Mouse (Mus musculus): ENCODE results near the gene Pigk.

The Pigk gene

GRCm38 (mm10) chr3:152728238-152728637 lies 14.3 kb downstream of the Pigk start:
- no peak for DNase-seq (ENCODE audit: low read depth, low spot score)

- no peak for DNase-seq (ENCODE audit: low read depth, low spot score)
These were observed 19.1 kb downstream of the Pigk start for GRCm38 (mm10) chr3:152733011-152733410.

- no peak for DNase-seq (ENCODE audit: low read depth, low spot score)
These were observed 19.6 kb downstream of the Pigk start for GRCm38 (mm10) chr3:152733513-152733912.

- DNase-seq (ENCODE audit: low read depth, low spot score): no peak
These were observed 20.2 kb downstream of the Pigk start for GRCm38 (mm10) chr3:152734100-152734499.

- DNase-seq (ENCODE audit: low read depth, low spot score): no peak
These were observed 21.8 kb downstream of the Pigk start for GRCm38 (mm10) chr3:152735601-152736250.

GRCm38 (mm10) chr3:152744301-152744700 lies 30.4 kb downstream of the Pigk start:
- DNase-seq (ENCODE audit: low read depth, low spot score): no peak

GRCm38 (mm10) chr3:152745611-152746010 lies 31.7 kb downstream of the Pigk start:
- no peak for DNase-seq (ENCODE audit: low read depth, low spot score)

GRCm38 (mm10) chr3:152749461-152749871 lies 35.6 kb downstream of the Pigk start:
- DNase-seq (ENCODE audit: low read depth, low spot score): peak; percentile 78

GRCm38 (mm10) chr3:152749881-152750280 lies 36.0 kb downstream of the Pigk start:
- DNase-seq (ENCODE audit: low read depth, low spot score): no peak

- DNase-seq (ENCODE audit: low read depth, low spot score): no peak
These were observed 39.0 kb downstream of the Pigk start for GRCm38 (mm10) chr3:152752911-152753310.

GRCm38 (mm10) chr3:152753345-152753744 lies 39.4 kb downstream of the Pigk start:
- DNase-seq (ENCODE audit: low read depth, low spot score): no peak

- DNase-seq (ENCODE audit: low read depth, low spot score): no peak
These were observed 40.2 kb downstream of the Pigk start for GRCm38 (mm10) chr3:152753920-152754764.

- no peak for DNase-seq (ENCODE audit: low read depth, low spot score)
These were observed 41.6 kb downstream of the Pigk start for GRCm38 (mm10) chr3:152755515-152755914.

- DNase-seq (ENCODE audit: low read depth, low spot score): no peak
These were observed 43.0 kb downstream of the Pigk start for GRCm38 (mm10) chr3:152756896-152757295.

- no peak for DNase-seq (ENCODE audit: low read depth, low spot score)
These were observed 43.8 kb downstream of the Pigk start for GRCm38 (mm10) chr3:152757464-152758393.

- DNase-seq (ENCODE audit: low read depth, low spot score): peak; percentile 60
These were observed 44.7 kb downstream of the Pigk start for GRCm38 (mm10) chr3:152758500-152759032.

- peak; percentile 77 for DNase-seq (ENCODE audit: low read depth, low spot score)
These were observed 47.2 kb downstream of the Pigk start for GRCm38 (mm10) chr3:152761116-152761515.

GRCm38 (mm10) chr3:152761661-152762060 lies 47.8 kb downstream of the Pigk start:
- peak; percentile 52 for DNase-seq (ENCODE audit: low read depth, low spot score)

- DNase-seq (ENCODE audit: low read depth, low spot score): no peak
These were observed 48.4 kb downstream of the Pigk start for GRCm38 (mm10) chr3:152762302-152762701.

- no peak for DNase-seq (ENCODE audit: low read depth, low spot score)
These were observed 49.4 kb downstream of the Pigk start for GRCm38 (mm10) chr3:152763139-152763882.
